Comparison of ENCODE assay signal across 8 mouse cellular contexts in genomic region chr5:130221316-130221715, GRCm38 (mm10). TPM values are rescaled to one million over a fixed set of nuclear protein-coding genes. Genes with fewer than 3 reads are reported as not detected.
DNase-seq lines count a peak whose midpoint lies in the region; ATAC-seq and TF ChIP-seq lines count a peak whose summit lies in the region.

No protein-coding gene starts in this region.

- 54% methylated on average over 2 of the region's 2 CpGs for WGBS in limb, embryonic 11.5 days
- 47% methylated on average over 2 of the region's 2 CpGs for WGBS in olfactory bulb, adult 2 months

- no peaks in the 10 kb centered on the region for H3K4me1 ChIP-seq in embryonic fibroblast, embryonic 13.5 days (ENCODE audit: control insufficient read depth, insufficient read depth, low read length)
- 0 out of 2 replicates have a peak, but pooled peaks cover 5% of the 10 kb centered on the region for H3K4me1 ChIP-seq in limb, embryonic 11.5 days (ENCODE audit: control insufficient read depth, insufficient read depth, low read length)
- H3K4me1 ChIP-seq in olfactory bulb, adult 2 months (ENCODE audit: control insufficient read depth, insufficient read depth, low read length), result peaks cover 6% of the 10 kb centered on the region

- no peaks in the 10 kb centered on the region for H3K9me3 ChIP-seq in limb, embryonic 11.5 days (ENCODE audit: control insufficient read depth, low read length)

- DNase-seq in layer of hippocampus, adult 2 months (ENCODE audit: low spot score in 2 of 2), result no peak
- no peak for DNase-seq in layer of hippocampus, adult 8-10 months (ENCODE audit: low spot score in 2 of 2)
- DNase-seq in limb, embryonic 11.5 days (ENCODE audit: low spot score), result no peak
- DNase-seq in adrenal gland, postnatal 25 days, result no peak
- DNase-seq in cerebellum, adult 9-11 months, result no peak
- no peak for DNase-seq in ovary, adult 18-20 months (ENCODE audit: low spot score)

- H3K36me3 ChIP-seq in limb, embryonic 11.5 days (ENCODE audit: control insufficient read depth, insufficient read depth, low read length), result no peaks in the 10 kb centered on the region

- H3K9ac ChIP-seq in limb, embryonic 11.5 days (ENCODE audit: low read length), result peak overlapping the region; percentile 94; the same call in 1 of the 2 replicates

- TF ChIP-seq POLR2A in embryonic fibroblast, embryonic 13.5 days (IDR thresholded peaks at IDR 0.05; ENCODE audit: low read depth, low read length), result no peak
- TF ChIP-seq POLR2A in olfactory bulb, adult 2 months (IDR thresholded peaks at IDR 0.05; ENCODE audit: insufficient read depth, low read depth, low read length), result no peak

- no peak for ATAC-seq in limb, embryonic 11.5 days (ENCODE audit: insufficient number of reproducible peaks, low FRiP score, low TSS enrichment, low read depth)

- peak overlapping the region; percentile 64 for H3K4me2 ChIP-seq in limb, embryonic 11.5 days (ENCODE audit: low read depth, severe bottlenecking)

- peak overlapping the region; percentile 98 for H3K4me3 ChIP-seq in layer of hippocampus, adult 2 months
- H3K4me3 ChIP-seq in embryonic fibroblast, embryonic 13.5 days (ENCODE audit: insufficient read depth, low read length), result peak overlapping the region; percentile 90
- H3K4me3 ChIP-seq in limb, embryonic 11.5 days (ENCODE audit: low read depth, low read length), result peak overlapping the region; percentile 91
- no peak overlapping the region for H3K4me3 ChIP-seq in olfactory bulb, adult 2 months (ENCODE audit: insufficient read depth, low read depth, low read length)

- TF ChIP-seq CTCF in layer of hippocampus, adult 2 months (conservative IDR thresholded peaks at IDR 0.05), result no peak
- no peak for TF ChIP-seq CTCF in embryonic fibroblast, embryonic 13.5 days (IDR thresholded peaks at IDR 0.05; ENCODE audit: borderline replicate concordance, insufficient read depth, low read length)
- no peak for TF ChIP-seq CTCF in olfactory bulb, adult 2 months (IDR thresholded peaks at IDR 0.05; ENCODE audit: insufficient read depth, low read depth, low read length)

- no peaks in the 10 kb centered on the region for H3K27me3 ChIP-seq in limb, embryonic 11.5 days (ENCODE audit: control insufficient read depth, insufficient read depth, low read length)

- H3K27ac ChIP-seq in layer of hippocampus, adult 2 months, result peak overlapping the region; percentile 95
- peak overlapping the region; percentile 29; the same call in 1 of the 2 replicates for H3K27ac ChIP-seq in embryonic fibroblast, embryonic 13.5 days (ENCODE audit: insufficient read depth, low read length)
- H3K27ac ChIP-seq in limb, embryonic 11.5 days (replicated peaks; ENCODE audit: low read depth, low read length), result no peak overlapping the region
- peak overlapping the region; percentile 83; the same call in 1 of the 2 replicates for H3K27ac ChIP-seq in olfactory bulb, adult 2 months (ENCODE audit: insufficient read depth, low read depth, low read length)

RNA-seq across cellular contexts. Expression of gene Tmem248, which starts 4.4 kb away (rescaled TPM):
- total RNA-seq in layer of hippocampus, adult 2 months (2021), result 10 to 100 TPM; 39.7 to 41.4 TPM
- 10 to 100 TPM; 40.7 to 43.8 (median 41.8) TPM for total RNA-seq in layer of hippocampus, adult 8-10 months (2022)
- polyA plus RNA-seq in embryonic fibroblast, embryonic 13.5 days (2011; ENCODE audit: insufficient read length, low read depth, missing spikeins), result 42.9 and 54.2 TPM in 2 replicates
- polyA plus RNA-seq in limb, embryonic 11.5 days (2014; fragmentation: Nextera tagmentation; extraction: Ambion mirVana), result 36.0 and 39.2 TPM in 2 replicates
- polyA plus RNA-seq in olfactory bulb, adult 2 months (2012; ENCODE audit: insufficient read depth, insufficient read length, low replicate concordance, missing spikeins), result not detected in 2 replicates
- total RNA-seq in adrenal gland, postnatal 25 days (2021), result 42.0 and 53.0 TPM in 2 replicates

RNA-seq across cellular contexts. Expression of gene Sbds, which starts 34.0 kb away (rescaled TPM):
- 10 to 100 TPM; 76.5 to 81.9 TPM for total RNA-seq in layer of hippocampus, adult 2 months (2021)
- 10 to 100 TPM; 74.0 to 79.4 (median 77.6) TPM for total RNA-seq in layer of hippocampus, adult 8-10 months (2022)
- polyA plus RNA-seq in embryonic fibroblast, embryonic 13.5 days (2011; ENCODE audit: insufficient read length, low read depth, missing spikeins), result 56.5 and 75.7 TPM in 2 replicates
- 61.3 and 63.3 TPM in 2 replicates for polyA plus RNA-seq in limb, embryonic 11.5 days (2014; fragmentation: Nextera tagmentation; extraction: Ambion mirVana)
- polyA plus RNA-seq in olfactory bulb, adult 2 months (2012; ENCODE audit: insufficient read depth, insufficient read length, low replicate concordance, missing spikeins), result not detected in 2 replicates
- 104 and 110 TPM in 2 replicates for total RNA-seq in adrenal gland, postnatal 25 days (2021)

RNA-seq across cellular contexts. Expression of gene Tyw1, which starts 34.1 kb away (rescaled TPM):
- total RNA-seq in layer of hippocampus, adult 2 months (2021), result 10 to 100 TPM; 16.2 to 17.7 TPM
- total RNA-seq in layer of hippocampus, adult 8-10 months (2022), result 10 to 100 TPM; 15.4 to 19.8 (median 16.6) TPM
- polyA plus RNA-seq in embryonic fibroblast, embryonic 13.5 days (2011; ENCODE audit: insufficient read length, low read depth, missing spikeins), result 15.2 and 19.7 TPM in 2 replicates
- 30.5 and 32.6 TPM in 2 replicates for polyA plus RNA-seq in limb, embryonic 11.5 days (2014; fragmentation: Nextera tagmentation; extraction: Ambion mirVana)
- polyA plus RNA-seq in olfactory bulb, adult 2 months (2012; ENCODE audit: insufficient read depth, insufficient read length, low replicate concordance, missing spikeins), result not detected in 2 replicates
- total RNA-seq in adrenal gland, postnatal 25 days (2021), result 32.0 and 34.1 TPM in 2 replicates

RNA-seq across cellular contexts. Expression of gene Rabgef1, which starts 49.7 kb away (rescaled TPM):
- 10 to 100 TPM; 48.8 to 51.1 TPM for total RNA-seq in layer of hippocampus, adult 2 months (2021)
- total RNA-seq in layer of hippocampus, adult 8-10 months (2022), result 10 to 100 TPM; 48.9 to 51.9 (median 49.3) TPM
- polyA plus RNA-seq in embryonic fibroblast, embryonic 13.5 days (2011; ENCODE audit: insufficient read length, low read depth, missing spikeins), result 21.8 and 27.7 TPM in 2 replicates
- 23.6 and 23.7 TPM in 2 replicates for polyA plus RNA-seq in limb, embryonic 11.5 days (2014; fragmentation: Nextera tagmentation; extraction: Ambion mirVana)
- polyA plus RNA-seq in olfactory bulb, adult 2 months (2012; ENCODE audit: insufficient read depth, insufficient read length, low replicate concordance, missing spikeins), result not detected in 2 replicates
- total RNA-seq in adrenal gland, postnatal 25 days (2021), result 37.2 and 47.9 TPM in 2 replicates
